Mouse (Mus musculus): ENCODE measurements around the gene Rbm46. TPM values are rescaled to one million over a fixed set of nuclear protein-coding genes. Genes with fewer than 3 reads are reported as not detected.

Gene Rbm46
- polyA plus RNA-seq, 1 experiment from 2014 or later = 1.9 TPM

Other genes starting within 250 kb of the Rbm46 start
- 0.10 and 0.14 TPM in 2 replicates for gene Lrat, start 27.5 kb upstream of the Rbm46 start, polyA plus RNA-seq (2015; fragmentation: Nextera tagmentation; extraction: Ambion mirVana)
- gene Fgg, start 131.2 kb upstream of the Rbm46 start, polyA plus RNA-seq (2015; fragmentation: Nextera tagmentation; extraction: Ambion mirVana) = 0.88 and 4.0 TPM in 2 replicates
- gene Fga, start 149.6 kb upstream of the Rbm46 start, polyA plus RNA-seq (2015; fragmentation: Nextera tagmentation; extraction: Ambion mirVana) = 0.35 and 4.2 TPM in 2 replicates
- gene Fgb, start 173.4 kb upstream of the Rbm46 start, polyA plus RNA-seq (2015; fragmentation: Nextera tagmentation; extraction: Ambion mirVana) = 0.33 and 2.8 TPM in 2 replicates
- gene Plrg1, start 179.0 kb upstream of the Rbm46 start, polyA plus RNA-seq (2015; fragmentation: Nextera tagmentation; extraction: Ambion mirVana) = 50.4 and 61.6 TPM in 2 replicates